Mouse (Mus musculus) E14TG2a.4 (cell line): ENCODE measurements around the gene Il15.

ENCODE experiments used
- CTCF ChIP-seq: conservative IDR thresholded peaks from 2 replicates; pipeline ENCODE4 v1.5.1; 2014; ENCODE audit warnings: low read length
- NANOG ChIP-seq: IDR thresholded peaks from 2 replicates; pipeline ENCODE4 v1.6.1; 2014; ENCODE audit warnings: borderline replicate concordance, low read length, mixed read lengths
- POU5F1 ChIP-seq: IDR thresholded peaks from 2 replicates; pipeline ENCODE4 v1.6.1; 2014; ENCODE audit warnings: low read length, borderline replicate concordance

GRCm38 (mm10) chr8:82410135-82410534 is 7.1 kb upstream of the Il15 start:
- TF ChIP-seq CTCF (no peak), NANOG (no peak), POU5F1 (no peak)
